Mouse (Mus musculus) erythroblast, adult 5-6 weeks (primary cell): ENCODE results near the gene Cdk6. TPM values are rescaled to one million over a fixed set of nuclear protein-coding genes. Genes with fewer than 3 reads are reported as not detected.
"Not testable (repeated sequence)": the region's sequence is repeated elsewhere in the genome, so short reads cannot be mapped to it uniquely, and the experiment has no call there.

Experiments
- ATAC-seq: replicated peaks from 2 replicates; pipeline ENCODE4 v1.8.0; 2016; ENCODE audit warnings: moderate number of reproducible peaks, mild to moderate bottlenecking, moderate TSS enrichment, inconsistent platforms; ENCODE audit not compliant: poor library complexity, low FRiP score, severe bottlenecking
- total RNA-seq, 2 experiments: library from RNA; stranded (forward) in 1 of 2; stranded (reverse) in 1 of 2; fragments of 150-400 nt in 1 of 2; fragments of 200-764, 138-1000 nt in 1 of 2; gene quantifications; 2 replicates each; pipeline versions ENCODE4 v1.2.3 to v1.2.4; 2015 to 2017; ENCODE audit warnings: low replicate concordance in 2 of 2

The Cdk6 gene
- total RNA-seq, 2 experiments from 2014 or later: 21.3 to 40.5 TPM

DNA sequence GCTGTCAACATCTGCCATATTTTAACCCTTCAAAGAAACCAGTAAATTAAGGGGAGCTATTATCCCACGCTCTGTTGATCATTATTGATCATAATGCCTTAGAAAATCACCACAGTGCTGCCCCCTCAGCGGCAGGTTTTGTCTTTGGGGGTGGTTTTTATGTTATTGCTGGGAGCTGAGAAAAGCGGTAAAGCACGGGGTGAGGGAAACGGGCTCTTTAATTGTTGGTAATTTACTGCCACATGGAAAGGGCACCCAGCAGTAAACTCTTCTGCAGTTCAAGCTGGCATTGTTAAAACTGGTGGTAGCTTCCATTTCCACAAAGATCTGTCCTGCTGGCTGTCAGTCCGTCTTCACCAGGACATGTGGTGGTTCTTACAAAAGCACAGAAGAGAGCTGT is 64.2 kb downstream of the Cdk6 start:
- no peak for ATAC-seq

- no peak for ATAC-seq
Measured at GRCm38 (mm10) chr5:3407926-3408325, 66.6 kb downstream of the Cdk6 start.

DNA sequence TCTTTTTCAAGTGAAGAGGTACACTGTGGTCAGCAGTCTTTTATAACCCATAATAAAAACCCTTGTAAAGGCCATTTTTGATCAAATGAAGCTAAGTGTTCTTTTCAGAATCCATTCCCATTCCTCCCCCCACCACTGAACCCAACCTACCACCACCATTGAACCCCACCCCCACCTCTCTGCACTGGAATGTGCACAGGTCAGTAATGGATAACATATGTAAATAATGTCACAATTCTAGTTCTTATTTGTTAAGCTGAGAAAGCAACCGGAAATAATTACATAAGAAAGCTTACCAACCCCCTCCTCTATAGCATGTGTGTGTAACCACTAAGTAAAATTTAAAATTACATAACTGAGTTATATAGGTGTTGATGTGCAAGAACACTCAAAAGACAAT is 76.9 kb downstream of the Cdk6 start:
- not testable (repeated sequence) for ATAC-seq

GRCm38 (mm10) chr5:3420094-3420831 is 79.0 kb downstream of the Cdk6 start:
- ATAC-seq: peak; percentile 57; the same call in 1 of the 2 replicates

DNA sequence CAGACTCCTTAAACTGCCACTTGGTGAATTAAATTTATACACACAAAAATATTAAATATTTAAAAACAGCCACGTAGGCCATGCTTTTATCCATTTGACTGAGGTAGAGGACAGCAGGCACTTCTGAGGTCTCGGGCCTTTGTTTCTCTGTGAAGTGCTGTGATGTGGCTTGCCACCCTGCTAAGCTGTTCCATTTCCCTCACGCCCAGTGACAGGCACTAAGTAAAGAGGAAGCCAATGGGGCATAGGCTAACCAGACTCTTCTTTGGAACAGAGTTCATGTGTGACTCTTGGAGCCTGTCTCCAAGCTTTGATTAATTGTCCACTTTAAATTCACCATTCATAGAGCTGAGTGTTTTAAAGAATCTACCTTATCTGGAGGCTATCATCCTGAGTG is 79.5 kb downstream of the Cdk6 start:
- no peak for ATAC-seq

GRCm38 (mm10) chr5:3433131-3433700 is 91.9 kb downstream of the Cdk6 start:
- not testable (repeated sequence) for ATAC-seq

- ATAC-seq: not testable (repeated sequence)
Measured at GRCm38 (mm10) chr5:3434105-3434504, 92.8 kb downstream of the Cdk6 start.

DNA sequence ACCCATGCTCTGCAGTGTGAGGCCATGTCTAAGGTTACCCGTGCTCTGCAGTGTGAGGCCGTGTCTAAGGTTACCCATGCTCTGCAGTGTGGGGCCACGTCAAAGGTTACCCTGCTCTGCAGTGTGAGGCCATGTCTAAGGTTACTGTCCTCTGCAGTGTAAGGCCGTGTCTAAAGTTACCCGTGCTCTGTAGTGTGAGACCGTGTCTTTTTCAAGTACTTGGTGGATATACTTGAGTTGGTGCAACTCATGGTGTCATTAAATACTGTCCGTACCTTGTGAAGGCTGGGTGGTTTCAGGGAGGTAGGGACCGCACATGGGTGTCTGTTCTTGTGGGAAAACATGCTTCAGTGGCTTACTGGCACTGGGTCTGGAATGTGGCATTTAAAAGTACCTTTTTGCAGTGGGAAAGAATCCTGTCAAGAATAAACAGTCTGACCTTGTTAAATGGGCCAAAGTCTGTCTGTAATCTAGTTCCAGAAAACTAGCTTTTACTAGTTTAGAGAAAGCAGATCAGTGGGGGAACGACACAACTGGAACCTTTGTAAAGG is 97.2 kb downstream of the Cdk6 start:
- ATAC-seq: not testable (repeated sequence)

DNA sequence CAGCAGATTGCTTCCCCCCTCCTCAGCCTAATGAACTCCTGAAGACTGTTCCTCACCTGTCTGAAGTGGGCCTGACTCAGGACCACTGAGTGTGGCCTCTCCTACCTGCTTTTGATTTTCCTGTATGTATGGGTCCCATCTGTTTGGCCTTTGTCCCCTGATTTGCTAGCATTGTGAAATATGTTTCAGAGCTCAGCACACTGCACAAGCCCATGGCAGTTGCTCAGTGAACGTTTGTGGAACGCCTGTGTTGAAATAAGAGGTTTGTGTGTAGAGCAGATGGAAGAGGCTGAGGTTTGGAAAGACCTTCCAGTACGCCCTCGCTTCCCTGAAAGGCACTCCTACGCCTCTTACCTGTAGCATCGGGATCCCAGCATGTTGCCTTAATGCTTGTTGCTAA is 98.1 kb downstream of the Cdk6 start:
- ATAC-seq: not testable (repeated sequence)

DNA sequence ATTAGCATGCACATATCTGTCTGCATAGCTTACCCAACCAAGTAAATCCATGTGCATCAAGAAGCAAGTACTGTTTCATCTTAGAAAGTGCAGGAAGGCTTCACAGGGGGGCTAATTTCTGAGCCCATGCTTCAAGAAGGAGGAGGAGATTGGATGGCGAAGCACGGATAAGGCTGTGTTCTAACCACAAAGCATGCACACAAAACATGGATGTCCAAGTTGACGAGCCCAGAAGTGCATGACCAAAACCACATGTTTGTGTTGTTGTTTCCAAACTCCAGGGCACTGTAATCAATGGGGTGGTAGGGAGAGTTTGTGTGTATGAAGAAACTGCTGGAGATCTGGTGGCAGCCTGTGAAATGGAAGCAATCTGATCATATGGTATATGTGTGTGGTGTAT is 101.2 kb downstream of the Cdk6 start:
- not testable (repeated sequence) for ATAC-seq

GRCm38 (mm10) chr5:3451233-3451632 is 109.9 kb downstream of the Cdk6 start:
- not testable (repeated sequence) for ATAC-seq

DNA sequence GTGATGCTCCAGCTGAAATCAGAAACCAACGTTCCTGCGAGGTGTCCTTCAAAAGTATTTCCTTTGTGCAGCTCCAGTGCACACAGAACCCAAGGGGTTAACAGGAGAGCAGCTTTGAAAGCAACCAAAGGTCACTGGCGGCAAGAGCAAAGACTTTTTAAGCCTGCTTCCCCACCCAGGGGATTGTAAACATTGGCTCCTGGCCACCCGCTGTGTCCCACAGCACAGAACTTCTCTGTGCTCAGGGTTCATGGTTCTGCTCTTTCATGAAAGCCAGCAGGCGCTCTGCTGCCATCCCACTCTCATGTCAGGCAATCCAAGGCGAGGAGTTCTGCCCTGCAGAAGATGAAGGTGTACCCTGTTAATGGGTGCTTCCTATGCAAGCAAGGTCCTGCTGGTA is 112.7 kb downstream of the Cdk6 start:
- ATAC-seq: not testable (repeated sequence)

GRCm38 (mm10) chr5:3460907-3461306 is 119.6 kb downstream of the Cdk6 start:
- ATAC-seq: no peak

DNA sequence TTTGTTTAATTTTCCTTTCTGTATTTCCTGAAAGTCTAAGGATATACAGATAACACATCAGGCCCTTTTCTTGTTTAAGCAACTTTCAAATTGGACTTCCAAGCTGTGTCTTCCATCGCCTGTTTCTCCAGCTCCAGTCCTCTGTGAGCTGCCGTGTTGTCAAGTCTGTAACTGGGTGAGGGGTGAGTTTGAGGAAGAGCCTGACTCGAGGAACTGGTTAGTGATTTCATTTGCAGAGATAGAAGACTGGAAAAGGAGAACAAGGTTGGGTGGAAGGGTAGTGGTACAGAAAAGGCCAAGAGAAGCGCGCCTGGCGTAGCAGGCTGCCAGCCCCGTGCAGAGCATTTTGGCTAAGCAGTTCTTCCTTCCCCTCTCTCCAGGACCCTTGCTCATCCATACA is 120.1 kb downstream of the Cdk6 start:
- ATAC-seq: no peak

DNA sequence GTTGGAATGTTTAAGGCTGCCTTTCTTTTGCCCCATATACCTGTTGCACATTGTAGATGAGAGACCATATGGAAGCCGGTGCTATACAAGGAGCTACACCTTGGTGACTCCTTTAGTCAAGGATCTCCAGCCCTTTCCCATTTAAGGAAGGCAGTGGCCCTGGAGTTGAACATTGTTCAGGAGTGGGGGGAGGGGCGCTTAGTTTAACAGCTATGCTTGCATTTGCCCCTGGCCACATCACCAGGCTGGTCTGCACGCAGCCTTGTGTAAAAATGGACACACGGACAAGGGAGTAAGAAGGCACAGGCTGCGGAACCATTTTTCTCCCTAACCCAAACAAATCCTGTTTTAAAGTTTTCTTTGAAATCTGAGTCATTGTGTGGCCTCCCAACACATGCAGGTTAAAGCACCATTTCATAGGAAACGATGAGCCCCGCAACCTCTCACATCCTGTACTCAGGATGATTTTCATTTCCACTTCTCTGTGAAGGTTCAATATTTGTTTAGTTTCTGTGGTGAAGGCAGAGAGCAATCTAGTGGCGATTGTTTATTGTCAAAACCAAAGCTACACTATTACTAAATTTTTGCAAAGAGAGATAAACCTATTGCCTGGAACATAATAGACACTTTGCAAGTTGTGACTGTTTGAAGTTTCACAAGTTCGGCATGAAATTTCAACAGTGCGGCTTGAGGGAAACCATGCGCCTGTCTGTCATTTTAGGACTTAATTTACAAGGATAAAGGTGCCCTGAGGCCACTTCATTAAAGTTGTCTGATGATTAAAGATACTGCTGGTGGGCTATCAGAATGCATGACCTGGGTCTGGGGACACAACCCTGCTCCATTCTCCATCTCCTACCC is 121.8 kb downstream of the Cdk6 start:
- ATAC-seq: no peak

GRCm38 (mm10) chr5:3463758-3464157 is 122.5 kb downstream of the Cdk6 start:
- 0 out of 2 replicates have a peak, but pooled peaks have one; percentile 53 for ATAC-seq

DNA sequence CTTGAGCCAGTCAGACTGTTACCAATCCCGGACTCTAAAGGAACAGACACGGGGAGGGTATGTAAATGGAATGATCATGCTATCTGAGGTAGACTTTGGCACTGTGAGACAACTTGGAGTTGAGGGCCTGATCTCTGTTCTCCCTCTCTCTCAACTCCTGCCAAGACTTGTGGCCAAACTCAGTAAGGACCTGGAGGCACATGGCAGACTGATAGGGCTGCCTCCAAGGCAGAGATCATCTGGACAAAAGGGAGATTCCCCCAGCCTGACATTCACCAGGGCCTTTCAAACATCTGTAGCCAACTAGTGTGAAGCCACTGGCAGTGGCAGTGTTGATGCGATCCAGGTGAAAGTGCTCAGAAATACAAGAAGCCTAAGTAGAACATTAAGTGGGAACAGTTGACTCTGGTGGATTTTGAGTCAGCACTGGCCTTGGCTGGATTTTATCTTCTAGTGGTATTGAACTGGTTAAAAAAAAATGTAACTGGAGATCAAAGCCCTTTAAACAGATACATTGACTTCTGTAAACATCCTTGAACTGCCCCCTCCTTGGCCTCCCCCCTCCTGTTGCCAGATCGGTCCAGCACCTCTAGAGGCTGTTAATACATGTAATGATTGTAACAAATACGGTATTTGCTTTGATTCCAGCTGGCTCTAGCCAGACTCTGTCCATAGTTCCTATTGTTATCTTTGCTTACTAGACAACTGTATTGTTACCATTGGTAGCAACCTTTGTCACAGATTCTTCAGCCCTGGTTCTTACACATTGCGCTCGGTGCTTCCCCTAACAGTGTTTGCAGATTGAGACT is 125.0 kb downstream of the Cdk6 start:
- no peak for ATAC-seq

DNA sequence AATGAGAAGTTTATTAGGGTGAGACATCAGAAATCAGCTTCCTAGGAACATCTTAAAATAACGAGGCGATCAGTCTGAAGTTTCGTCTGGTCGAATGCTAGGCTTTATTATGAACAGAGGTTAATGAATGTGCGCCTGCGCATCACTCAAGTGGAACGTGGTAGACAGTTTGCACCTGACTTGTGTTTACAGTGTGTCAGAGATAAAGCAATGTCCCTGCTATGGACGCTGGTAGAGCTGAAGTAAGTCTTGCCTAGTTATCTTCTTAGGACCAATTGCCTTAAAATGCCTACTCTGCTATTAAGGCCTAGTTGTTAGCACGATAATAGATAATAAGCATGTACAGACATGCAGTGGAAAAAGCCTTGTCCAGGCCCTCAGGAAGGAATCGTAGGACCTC is 129.6 kb downstream of the Cdk6 start:
- no peak for ATAC-seq

DNA sequence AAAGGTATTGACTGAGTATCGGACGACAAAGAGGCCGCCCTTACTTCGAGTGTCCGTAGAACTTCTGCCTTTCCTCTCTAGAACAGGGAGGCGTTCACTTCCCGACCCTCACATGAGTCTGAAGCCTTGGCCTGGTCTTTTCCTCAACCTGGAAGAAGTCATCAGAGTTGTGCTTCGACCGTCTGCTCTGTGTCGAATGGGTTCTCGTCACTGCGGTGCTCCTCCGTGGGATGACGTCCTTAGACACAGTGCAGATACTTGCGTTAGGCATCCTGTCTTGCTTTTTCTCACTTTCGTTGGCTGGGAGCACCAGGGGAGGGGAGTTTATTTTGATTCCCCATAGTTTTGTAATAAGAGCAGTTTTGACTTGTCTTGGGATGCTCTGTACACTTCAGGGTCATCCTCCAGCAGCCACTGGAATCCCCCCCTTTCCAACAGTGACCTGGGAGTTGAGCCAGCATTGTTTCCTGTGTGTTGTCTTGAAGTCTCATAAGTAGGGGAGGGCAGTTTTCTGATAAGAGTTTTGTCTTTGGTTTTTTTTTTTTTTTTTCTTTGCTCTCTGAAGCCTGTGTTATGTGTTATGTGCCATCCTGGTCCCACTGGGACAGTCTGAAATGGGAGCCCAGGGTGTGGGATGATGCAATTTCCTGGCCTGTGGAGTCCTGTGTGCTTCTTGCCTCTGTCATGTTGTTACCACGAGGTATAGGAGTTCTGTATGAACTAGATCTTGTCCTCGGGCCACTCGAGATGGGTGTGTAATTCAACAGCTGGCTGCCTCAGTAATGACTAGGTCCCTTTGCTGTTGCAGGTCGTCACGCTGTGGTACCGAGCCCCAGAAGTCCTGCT is 131.2 kb downstream of the Cdk6 start:
- no peak for ATAC-seq
